Mouse (Mus musculus) heart, embryonic 13.5 days (tissue): ENCODE measurements around the gene Il18. TPM values are rescaled to one million over a fixed set of nuclear protein-coding genes. Genes with fewer than 3 reads are reported as not detected.

Experiments used
- ATAC-seq: fragments of 200-750 bp; cut with Nextera tagmentation; 2 replicates; pipeline ENCODE4 v1.8.0; 2017; ENCODE audit warnings: moderate TSS enrichment; ENCODE audit not compliant: insufficient number of reproducible peaks, low FRiP score, low TSS enrichment; ENCODE audit errors: extremely low read depth
- H3K27ac ChIP-seq: fragments of 300-500 bp; sonication (generic); replicated peaks from 2 replicates; pipeline ENCODE4 v1.5.1; 2015; ENCODE audit warnings: moderate library complexity, mild to moderate bottlenecking, inconsistent platforms
- H3K27me3 ChIP-seq: fragments of 300-500 bp; sonication (generic); replicated peaks from 2 replicates; pipeline ENCODE4 v1.6.1; 2015; ENCODE audit warnings: mild to moderate bottlenecking, inconsistent platforms
- H3K36me3 ChIP-seq: fragments of 300-500 bp; sonication (generic); 2 replicates; pipeline ENCODE4 v1.6.1; 2015; ENCODE audit warnings: mild to moderate bottlenecking, inconsistent platforms
- H3K4me1 ChIP-seq: fragments of 300-500 bp; sonication (generic); 2 replicates; pipeline ENCODE4 v1.6.1; 2015; ENCODE audit warnings: inconsistent platforms
- H3K4me2 ChIP-seq: fragments of 300-500 bp; sonication (generic); 2 replicates; pipeline ENCODE4 v1.6.1; 2015; ENCODE audit warnings: inconsistent platforms, mild to moderate bottlenecking, moderate library complexity
- H3K4me3 ChIP-seq: fragments of 300-500 bp; sonication (generic); 2 replicates; pipeline ENCODE4 v1.5.1; 2015; ENCODE audit warnings: moderate library complexity, mild to moderate bottlenecking, inconsistent platforms
- H3K9ac ChIP-seq: fragments of 300-500 bp; sonication (generic); 2 replicates; pipeline ENCODE4 v1.6.1; 2015; ENCODE audit warnings: inconsistent platforms, mild to moderate bottlenecking, moderate library complexity
- H3K9me3 ChIP-seq: fragments of 300-500 bp; sonication (generic); 2 replicates; pipeline ENCODE4 v1.6.1; 2016; ENCODE audit warnings: inconsistent platforms
- WGBS: fragments of 180-500 bp; shearing (Covaris S2); methylation state at CpG from one replicate; pipeline ENCODE4 v1.1.7; 2015; ENCODE audit warnings: mixed read lengths; 5-methylcytosine and 5-hydroxymethylcytosine counted together
- polyA plus RNA-seq: library from polyadenylated mRNA; unstranded; fragments of >200 nt; fragmentation: Nextera tagmentation; extraction: Ambion mirVana; gene quantifications from 2 replicates; pipeline ENCODE4 v1.2.1, GENCODE M21; 2015

The Il18 gene
- polyA plus RNA-seq, 1 experiment from 2014 or later: 7.1 TPM

- WGBS: under 1% methylated on average over 54 of the region's 54 CpGs
- no peaks in the 10 kb centered on the region for H3K9me3 ChIP-seq
- H3K4me1 ChIP-seq: peaks cover 17% of the 10 kb centered on the region
- H3K4me2 ChIP-seq: peak within 1 kb of the TSS; percentile 82
- H3K27me3 ChIP-seq: no peaks in the 10 kb centered on the region
- H3K27ac ChIP-seq: peak within 1 kb of the TSS; percentile 78
- H3K4me3 ChIP-seq: peak within 1 kb of the TSS; percentile 83
- peaks cover 17% of the 10 kb centered on the region for H3K36me3 ChIP-seq
- H3K9ac ChIP-seq: peak within 1 kb of the TSS; percentile 87
- peak; percentile 97 for ATAC-seq
These were observed 26.2 kb upstream of the Il18 start, which contains the start of gene Pts for GRCm38 (mm10) chr9:50528293-50528892. Pts (minus strand) TSS chr9:50528724.

- no peak for ATAC-seq
- no peaks in the 10 kb centered on the region for H3K36me3 ChIP-seq
- peaks cover 17% of the 10 kb centered on the region for H3K4me1 ChIP-seq
- H3K4me2 ChIP-seq: no peak overlapping the region
- no peak overlapping the region for H3K4me3 ChIP-seq
- H3K9me3 ChIP-seq: no peaks in the 10 kb centered on the region; the same call in 1 of the 2 replicates
- H3K9ac ChIP-seq: no peak overlapping the region
- WGBS: 38% methylated on average over 2 of the region's 2 CpGs
- no peak overlapping the region for H3K27ac ChIP-seq
- no peaks in the 10 kb centered on the region for H3K27me3 ChIP-seq
These were observed 23.7 kb upstream of the Il18 start for GRCm38 (mm10) chr9:50530890-50531289.

DNA sequence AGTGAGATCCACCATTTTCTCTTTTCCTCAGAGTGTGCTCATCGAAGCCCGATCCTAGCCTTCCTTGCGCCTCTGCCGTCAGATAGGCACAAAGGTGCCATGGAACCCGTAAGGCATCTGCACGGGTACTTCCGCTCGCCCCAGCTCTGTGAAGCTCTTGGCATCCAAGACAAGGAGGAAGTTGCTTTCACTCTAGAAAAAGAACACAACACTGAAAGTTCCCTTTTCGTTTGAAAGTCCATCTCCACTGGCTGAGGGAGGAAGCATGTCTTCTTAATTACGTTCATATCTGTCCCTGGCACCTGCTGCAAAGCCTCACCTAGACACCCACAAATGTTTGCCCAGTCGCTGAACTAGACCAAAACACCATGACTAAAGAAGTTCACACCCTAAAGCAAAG lies 21.3 kb upstream of the Il18 start:
- 74% methylated on average over 11 of the region's 11 CpGs for WGBS
- H3K4me1 ChIP-seq: no peaks in the 10 kb centered on the region
- H3K9me3 ChIP-seq: no peaks in the 10 kb centered on the region; the same call in 1 of the 2 replicates
- no peak overlapping the region for H3K4me2 ChIP-seq
- no peak for ATAC-seq
- H3K4me3 ChIP-seq: no peak overlapping the region
- H3K27ac ChIP-seq: no peak overlapping the region
- H3K9ac ChIP-seq: no peak overlapping the region
- H3K27me3 ChIP-seq: no peaks in the 10 kb centered on the region
- H3K36me3 ChIP-seq: no peaks in the 10 kb centered on the region

- H3K9me3 ChIP-seq: no peaks in the 10 kb centered on the region; the same call in 1 of the 2 replicates
- ATAC-seq: no peak
- no peaks in the 10 kb centered on the region for H3K27me3 ChIP-seq
- H3K4me1 ChIP-seq: no peaks in the 10 kb centered on the region
- H3K36me3 ChIP-seq: no peaks in the 10 kb centered on the region
- no peak overlapping the region for H3K4me3 ChIP-seq
- H3K27ac ChIP-seq: no peak overlapping the region
- H3K9ac ChIP-seq: no peak overlapping the region
- 70% methylated on average over 3 of the region's 3 CpGs for WGBS
- no peak overlapping the region for H3K4me2 ChIP-seq
These were observed 20.8 kb upstream of the Il18 start for GRCm38 (mm10) chr9:50533791-50534190.

GRCm38 (mm10) chr9:50535930-50536329 lies 18.7 kb upstream of the Il18 start:
- Histone ChIP-seq H3K9ac (no peak overlapping the region), H3K27me3 (no peaks in the 10 kb centered on the region), H3K4me1 (no peaks in the 10 kb centered on the region), H3K4me2 (no peak overlapping the region), H3K4me3 (no peak overlapping the region), H3K9me3 (no peaks in the 10 kb centered on the region; the same call in 1 of the 2 replicates), H3K36me3 (no peaks in the 10 kb centered on the region), H3K27ac (no peak overlapping the region)
- no peak for ATAC-seq
- WGBS: 74% methylated on average over 5 of the region's 5 CpGs

- Histone ChIP-seq H3K4me2 (no peak overlapping the region), H3K27me3 (no peaks in the 10 kb centered on the region), H3K27ac (no peak overlapping the region), H3K4me1 (no peaks in the 10 kb centered on the region), H3K36me3 (no peaks in the 10 kb centered on the region), H3K9ac (no peak overlapping the region), H3K9me3 (no peaks in the 10 kb centered on the region; the same call in 1 of the 2 replicates), H3K4me3 (no peak overlapping the region)
- ATAC-seq: no peak
- 62% methylated on average over 7 of the region's 7 CpGs for WGBS
These were observed 18.0 kb upstream of the Il18 start for GRCm38 (mm10) chr9:50536603-50537135.

DNA sequence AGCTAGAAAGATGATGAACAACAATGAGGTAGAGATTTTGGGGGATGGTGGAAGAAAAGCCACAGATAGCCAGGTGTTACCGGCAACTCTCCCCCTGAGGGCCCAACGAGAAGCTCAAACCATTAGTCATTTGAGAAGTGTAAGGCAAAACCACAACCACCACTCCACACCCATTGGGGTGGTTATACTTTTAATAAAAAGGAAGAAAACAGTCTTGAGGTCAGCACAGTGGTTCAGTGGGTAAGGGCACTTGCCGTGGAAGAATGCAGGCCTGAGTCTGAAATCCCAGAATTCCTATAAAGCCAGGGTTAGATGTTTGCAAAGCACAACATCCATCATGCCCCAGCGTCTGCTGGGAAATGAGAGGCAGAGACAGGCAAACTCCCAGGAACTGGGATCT lies 17.3 kb upstream of the Il18 start:
- Histone ChIP-seq H3K4me1 (no peaks in the 10 kb centered on the region), H3K4me2 (no peak overlapping the region), H3K9ac (no peak overlapping the region), H3K27me3 (no peaks in the 10 kb centered on the region), H3K4me3 (no peak overlapping the region), H3K36me3 (no peaks in the 10 kb centered on the region), H3K27ac (no peak overlapping the region), H3K9me3 (no peaks in the 10 kb centered on the region; the same call in 1 of the 2 replicates)
- ATAC-seq: no peak
- WGBS: 62% methylated on average over 4 of the region's 4 CpGs

- WGBS: 56% methylated on average over 7 of the region's 7 CpGs
- H3K4me2 ChIP-seq: no peak overlapping the region
- ATAC-seq: no peak
- no peak overlapping the region for H3K27ac ChIP-seq
- H3K27me3 ChIP-seq: 0 out of 2 replicates have a peak, but pooled peaks cover 4% of the 10 kb centered on the region
- no peaks in the 10 kb centered on the region for H3K4me1 ChIP-seq
- H3K9ac ChIP-seq: no peak overlapping the region
- H3K36me3 ChIP-seq: no peaks in the 10 kb centered on the region
- H3K4me3 ChIP-seq: no peak overlapping the region
- H3K9me3 ChIP-seq: no peaks in the 10 kb centered on the region
These were observed 14.5 kb upstream of the Il18 start for GRCm38 (mm10) chr9:50540170-50540569.

- H3K9ac ChIP-seq: no peak overlapping the region
These were observed 12.2 kb upstream of the Il18 start for GRCm38 (mm10) chr9:50542401-50542800.

DNA sequence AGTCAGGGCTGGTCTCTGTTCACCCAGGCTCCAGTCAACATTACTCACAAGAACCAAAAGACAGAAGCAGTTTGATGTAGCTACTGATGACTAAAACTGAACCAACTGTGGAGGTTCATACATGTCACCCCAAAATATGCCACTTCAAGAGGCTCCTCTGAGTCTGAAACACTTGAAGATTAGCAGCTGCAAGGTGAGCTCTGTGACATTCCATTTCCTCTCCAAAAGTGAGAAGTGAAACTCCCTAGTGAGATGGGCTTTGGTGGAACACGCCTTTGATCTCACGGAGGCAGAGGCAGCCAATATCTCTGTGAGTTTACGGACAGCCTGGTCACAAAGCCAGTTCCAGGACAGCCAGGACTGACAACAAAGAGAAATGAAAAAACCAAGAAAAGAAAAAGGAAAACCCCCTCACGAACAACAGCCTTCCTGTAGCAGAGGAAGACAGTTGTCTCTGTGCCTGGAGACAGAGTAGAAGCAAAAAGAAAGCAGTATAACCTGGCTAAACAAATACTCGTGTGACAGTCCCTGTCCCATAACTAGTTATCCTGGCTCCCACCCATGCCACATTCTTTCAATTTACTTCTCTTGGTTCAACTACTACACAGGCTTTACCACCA lies 6.7 kb upstream of the Il18 start:
- H3K36me3 ChIP-seq: no peaks in the 10 kb centered on the region
- no peak overlapping the region for H3K27ac ChIP-seq
- H3K27me3 ChIP-seq: no peaks in the 10 kb centered on the region
- 23% methylated on average over 5 of the region's 5 CpGs for WGBS
- no peaks in the 10 kb centered on the region for H3K4me1 ChIP-seq
- H3K9ac ChIP-seq: no peak overlapping the region
- H3K9me3 ChIP-seq: no peaks in the 10 kb centered on the region
- ATAC-seq: no peak
- no peak overlapping the region for H3K4me2 ChIP-seq
- H3K4me3 ChIP-seq: no peak overlapping the region

More at GRCm38 (mm10) chr9:50542401-50542800, 12.2 kb upstream of the Il18 start:
- Histone ChIP-seq H3K36me3 (no peaks in the 10 kb centered on the region), H3K4me1 (no peaks in the 10 kb centered on the region), H3K9me3 (no peaks in the 10 kb centered on the region), H3K27ac (no peak overlapping the region), H3K4me2 (no peak overlapping the region), H3K4me3 (no peak overlapping the region), H3K27me3 (0 out of 2 replicates have a peak, but pooled peaks cover 4% of the 10 kb centered on the region)
- WGBS: 64% methylated on average over 9 of the region's 9 CpGs
- ATAC-seq: no peak

DNA sequence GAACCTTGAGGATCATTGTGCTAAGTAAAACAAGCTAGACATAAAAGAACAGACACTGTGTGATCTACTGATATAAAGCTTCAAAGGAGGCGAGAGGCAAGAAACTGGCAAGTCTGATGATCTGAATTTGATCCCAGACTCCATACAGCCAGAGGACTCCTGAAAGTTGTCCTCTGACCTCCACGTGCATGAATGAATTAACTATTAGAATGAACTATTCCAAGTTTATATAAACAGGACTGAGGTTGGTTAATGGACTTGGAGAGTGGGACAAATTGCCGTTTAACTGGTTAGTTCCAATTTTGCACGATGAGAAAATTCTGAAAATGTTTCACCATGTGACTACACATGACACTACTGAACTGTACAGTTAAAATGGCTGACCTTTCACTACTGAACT lies 5.7 kb upstream of the Il18 start:
- no peak for ATAC-seq
- 75% methylated on average over 4 of the region's 4 CpGs for WGBS

More for the DNA sequence above, 5.7 kb upstream of the Il18 start:
- H3K4me3 ChIP-seq: no peak overlapping the region
- no peak overlapping the region for H3K9ac ChIP-seq
- H3K27me3 ChIP-seq: no peaks in the 10 kb centered on the region
- no peaks in the 10 kb centered on the region for H3K4me1 ChIP-seq
- H3K36me3 ChIP-seq: no peaks in the 10 kb centered on the region
- no peak overlapping the region for H3K27ac ChIP-seq
- H3K9me3 ChIP-seq: no peaks in the 10 kb centered on the region
- H3K4me2 ChIP-seq: no peak overlapping the region
